Mouse (Mus musculus) spleen, postnatal 36 days (tissue): ENCODE data around the gene Net1.
"Not testable (repeated sequence)": the region's sequence is repeated elsewhere in the genome, so short reads cannot be mapped to it uniquely, and the experiment has no call there.

Source experiments
- DNase-seq, 2 experiments: peaks; one replicate each; pipeline ENCODE4 v3.0.0; 2022; ENCODE audit warnings: low spot score in 2 of 2, mixed read lengths in 1 of 2

Gene Net1

GRCm38 (mm10) chr13:3917571-3918311 is at the start of gene Net1, which contains the start of gene Tubal3:
Gene Net1 (minus strand): TSS chr13:3918220.
Gene Tubal3 (plus strand): TSS chr13:3918274.
- DNase-seq, result peak; percentile 81 to 84

GRCm38 (mm10) chr13:3951198-3951914 is 33.3 kb upstream of the Net1 start:
- no peak for DNase-seq

GRCm38 (mm10) chr13:3949477-3949876 is 31.5 kb upstream of the Net1 start:
- no peak for DNase-seq

GRCm38 (mm10) chr13:3947267-3947666 is 29.2 kb upstream of the Net1 start:
- DNase-seq, result no peak

- DNase-seq, result no peak
These were observed 27.2 kb upstream of the Net1 start, which contains the start of gene Ucn3 for GRCm38 (mm10) chr13:3945249-3945648. Gene Ucn3 (minus strand): TSS chr13:3945349.

- no peak for DNase-seq
These were observed 26.7 kb upstream of the Net1 start for GRCm38 (mm10) chr13:3944699-3945098.

- DNase-seq, result no peak
These were observed 8.0 kb upstream of the Net1 start for GRCm38 (mm10) chr13:3926046-3926445.

- no peak for DNase-seq
These were observed 7.6 kb upstream of the Net1 start for GRCm38 (mm10) chr13:3925632-3926031.

- DNase-seq, result no peak
These were observed 6.5 kb upstream of the Net1 start for GRCm38 (mm10) chr13:3924483-3924882.

GRCm38 (mm10) chr13:3913504-3913903 is 4.5 kb downstream of the Net1 start:
- DNase-seq, result no peak

- DNase-seq, result no peak
These were observed 7.7 kb downstream of the Net1 start for GRCm38 (mm10) chr13:3910356-3910755.

- DNase-seq, result no peak
These were observed 9.8 kb downstream of the Net1 start for GRCm38 (mm10) chr13:3908262-3908661.

- DNase-seq, result no peak
These were observed 10.8 kb downstream of the Net1 start for GRCm38 (mm10) chr13:3907151-3907696.

- no peak for DNase-seq
These were observed 18.7 kb downstream of the Net1 start for GRCm38 (mm10) chr13:3899301-3899700.

- not testable (repeated sequence) for DNase-seq
These were observed 19.8 kb downstream of the Net1 start for GRCm38 (mm10) chr13:3898202-3898601.

GRCm38 (mm10) chr13:3896913-3897312 is 21.1 kb downstream of the Net1 start:
- DNase-seq, result peak; percentile 67 to 71

GRCm38 (mm10) chr13:3896032-3896431 is 22.0 kb downstream of the Net1 start:
- DNase-seq, result no peak

- no peak for DNase-seq
These were observed 22.5 kb downstream of the Net1 start for GRCm38 (mm10) chr13:3895397-3895980.

- no peak for DNase-seq
These were observed 23.5 kb downstream of the Net1 start for GRCm38 (mm10) chr13:3894549-3894948.

GRCm38 (mm10) chr13:3893126-3893734 is 24.8 kb downstream of the Net1 start:
- DNase-seq, result peak; percentile 90 to 92

- DNase-seq, result no peak
These were observed 25.4 kb downstream of the Net1 start for GRCm38 (mm10) chr13:3892601-3893000.
